ENCODE assay signal across 8 mouse cellular contexts in genomic region chr17:29031771-29032273, GRCm38 (mm10). TPM values are rescaled to one million over a fixed set of nuclear protein-coding genes. Genes with fewer than 3 reads are reported as not detected.
DNase-seq lines count a peak whose midpoint lies in the region; ATAC-seq and TF ChIP-seq lines count a peak whose summit lies in the region.

No protein-coding gene starts in this region.

- ATAC-seq in forebrain, embryonic 11.5 days (replicated peaks; ENCODE audit: low FRiP score), result peak; percentile 55; the same call in 1 of the 2 replicates
- ATAC-seq in kidney, embryonic 15.5 days (replicated peaks; ENCODE audit: low FRiP score), result no peak
- peak; percentile 40 for ATAC-seq in midbrain, embryonic 13.5 days

- TF ChIP-seq CTCF in heart, adult 2 months (IDR thresholded peaks at IDR 0.05), result no peak

- TF ChIP-seq POLR2A in heart, adult 2 months (IDR thresholded peaks at IDR 0.05; ENCODE audit: insufficient read depth, low read depth, low read length), result no peak

- peak overlapping the region; percentile 81 for H3K9ac ChIP-seq in heart, adult 2 months (ENCODE audit: low read depth, low read length)
- H3K9ac ChIP-seq in forebrain, embryonic 11.5 days (ENCODE audit: low read length), result peak overlapping the region; percentile 94
- H3K9ac ChIP-seq in kidney, embryonic 15.5 days, result peak overlapping the region; percentile 67
- peak overlapping the region; percentile 87 for H3K9ac ChIP-seq in midbrain, embryonic 13.5 days (replicated peaks)

- H3K4me2 ChIP-seq in forebrain, embryonic 11.5 days (ENCODE audit: low read depth, low read length, severe bottlenecking), result peak overlapping the region; percentile 59
- H3K4me2 ChIP-seq in kidney, embryonic 15.5 days, result peak overlapping the region; percentile 65
- peak overlapping the region; percentile 75 for H3K4me2 ChIP-seq in midbrain, embryonic 13.5 days (replicated peaks)

- no peaks in the 10 kb centered on the region for H3K9me3 ChIP-seq in forebrain, embryonic 11.5 days (ENCODE audit: control insufficient read depth, low read length)
- H3K9me3 ChIP-seq in kidney, embryonic 15.5 days (replicated peaks), result no peaks in the 10 kb centered on the region
- no peaks in the 10 kb centered on the region for H3K9me3 ChIP-seq in midbrain, embryonic 13.5 days

- under 1% methylated on average over 26 of the region's 26 CpGs for WGBS in heart, adult 2 months
- WGBS in forebrain, embryonic 11.5 days, result under 1% methylated on average over 26 of the region's 26 CpGs
- WGBS in kidney, embryonic 15.5 days, result under 1% methylated on average over 26 of the region's 26 CpGs
- under 1% methylated on average over 26 of the region's 26 CpGs for WGBS in midbrain, embryonic 13.5 days

- H3K27ac ChIP-seq in heart, adult 2 months, result peak overlapping the region; percentile 99
- peak overlapping the region; percentile 98 for H3K27ac ChIP-seq in forebrain, embryonic 11.5 days (ENCODE audit: low read depth, low read length)
- peak overlapping the region; percentile 98 for H3K27ac ChIP-seq in kidney, embryonic 15.5 days
- H3K27ac ChIP-seq in midbrain, embryonic 13.5 days, result peak overlapping the region; percentile 98

- H3K4me1 ChIP-seq in heart, adult 2 months (ENCODE audit: control insufficient read depth, insufficient read depth, low read length), result peaks cover 1% of the 10 kb centered on the region; the same call in 1 of the 2 replicates
- no peaks in the 10 kb centered on the region; the same call in 1 of the 2 replicates for H3K4me1 ChIP-seq in forebrain, embryonic 11.5 days (replicated peaks; ENCODE audit: control insufficient read depth, insufficient read depth, low read length)
- H3K4me1 ChIP-seq in kidney, embryonic 15.5 days, result peaks cover 32% of the 10 kb centered on the region
- peaks cover 27% of the 10 kb centered on the region for H3K4me1 ChIP-seq in midbrain, embryonic 13.5 days (replicated peaks)

- H3K4me3 ChIP-seq in heart, adult 2 months, result peak overlapping the region; percentile 83
- peak overlapping the region; percentile 82 for H3K4me3 ChIP-seq in forebrain, embryonic 11.5 days (ENCODE audit: low read depth, low read length)
- H3K4me3 ChIP-seq in kidney, embryonic 15.5 days (replicated peaks), result peak overlapping the region; percentile 62
- H3K4me3 ChIP-seq in midbrain, embryonic 13.5 days (replicated peaks), result peak overlapping the region; percentile 96

- H3K36me3 ChIP-seq in heart, adult 2 months (ENCODE audit: control insufficient read depth, insufficient read depth, low read length), result peaks cover 16% of the 10 kb centered on the region
- peaks cover 6% of the 10 kb centered on the region; the same call in 1 of the 2 replicates for H3K36me3 ChIP-seq in forebrain, embryonic 11.5 days (ENCODE audit: control insufficient read depth, insufficient read depth, low read length)
- H3K36me3 ChIP-seq in kidney, embryonic 15.5 days, result peaks cover 11% of the 10 kb centered on the region
- peaks cover 6% of the 10 kb centered on the region for H3K36me3 ChIP-seq in midbrain, embryonic 13.5 days

- no peak for TF ChIP-seq EP300 in heart, adult 2 months (IDR thresholded peaks at IDR 0.05; ENCODE audit: insufficient read depth, low read depth, low read length)

- H3K79me2 ChIP-seq in heart, adult 2 months (replicated peaks; ENCODE audit: control insufficient read depth, insufficient read depth, low read length), result peaks cover 6% of the 10 kb centered on the region

- intact Hi-C loops in heart, adult 2 months (cut with DNase I), result loop anchor here (5.0 kb wide), 1 partner anchor 340 kb away; the partner anchor contains the start of genes Mapk14 and Slc26a8

- H3K27me3 ChIP-seq in heart, adult 2 months (ENCODE audit: control insufficient read depth, insufficient read depth, low read length), result no peaks in the 10 kb centered on the region
- no peaks in the 10 kb centered on the region for H3K27me3 ChIP-seq in forebrain, embryonic 11.5 days (ENCODE audit: control insufficient read depth, insufficient read depth, low read length)
- no peaks in the 10 kb centered on the region for H3K27me3 ChIP-seq in kidney, embryonic 15.5 days
- H3K27me3 ChIP-seq in midbrain, embryonic 13.5 days, result no peaks in the 10 kb centered on the region

- DNase-seq in heart, adult 2 months, result no peak
- DNase-seq in heart, adult 11 months, result no peak
- DNase-seq in Muller cell, postnatal 12 days (ENCODE audit: inconsistent ontology term), result peak; percentile 70
- peak; percentile 76 for DNase-seq in forebrain, embryonic 11.5 days (ENCODE audit: low spot score)
- peak; percentile 68 for DNase-seq in thymus, postnatal 0 days (ENCODE audit: low spot score)
- DNase-seq in layer of hippocampus, adult 18-20 months (ENCODE audit: low spot score in 2 of 2), result no peak

RNA-seq across cellular contexts. Expression of gene Srsf3, which starts 0.6 kb away (rescaled TPM):
- total RNA-seq in heart, adult 2 months (2021), result 10 to 100 TPM; 64.5 to 84.9 TPM
- 84.5 and 104 TPM in 2 replicates for polyA plus RNA-seq in heart, adult 2 months (2012; rRNA removed)
- 823 and 865 TPM in 2 replicates for polyA plus RNA-seq in forebrain, embryonic 11.5 days (2014; fragmentation: Nextera tagmentation; extraction: Ambion mirVana)
- 605 and 671 TPM in 2 replicates for polyA plus RNA-seq in kidney, embryonic 15.5 days (2015; fragmentation: Nextera tagmentation; extraction: Ambion mirVana)
- 590 and 618 TPM in 2 replicates for polyA plus RNA-seq in midbrain, embryonic 13.5 days (2015; fragmentation: Nextera tagmentation; extraction: Ambion mirVana)
- polyA plus RNA-seq in thymus, postnatal 0 days (2015; fragmentation: Nextera tagmentation; extraction: Ambion mirVana), result 723 and 729 TPM in 2 replicates
- 100 to 1,000 TPM; 136 to 144 TPM for total RNA-seq in layer of hippocampus, adult 18-20 months (2021)

RNA-seq across cellular contexts. Expression of gene Stk38, which starts 24.0 kb away (rescaled TPM):
- 10 to 100 TPM; 29.5 to 32.5 TPM for total RNA-seq in heart, adult 2 months (2021)
- polyA plus RNA-seq in heart, adult 2 months (2012; rRNA removed), result 41.6 and 50.5 TPM in 2 replicates
- polyA plus RNA-seq in forebrain, embryonic 11.5 days (2014; fragmentation: Nextera tagmentation; extraction: Ambion mirVana), result 134 and 143 TPM in 2 replicates
- 98.5 and 105 TPM in 2 replicates for polyA plus RNA-seq in kidney, embryonic 15.5 days (2015; fragmentation: Nextera tagmentation; extraction: Ambion mirVana)
- polyA plus RNA-seq in midbrain, embryonic 13.5 days (2015; fragmentation: Nextera tagmentation; extraction: Ambion mirVana), result 126 and 134 TPM in 2 replicates
- polyA plus RNA-seq in thymus, postnatal 0 days (2015; fragmentation: Nextera tagmentation; extraction: Ambion mirVana), result 95.4 and 121 TPM in 2 replicates
- total RNA-seq in layer of hippocampus, adult 18-20 months (2021), result 10 to 100 TPM; 41.2 to 43.2 TPM

RNA-seq across cellular contexts. Expression of gene Cdkn1a, which starts 59.0 kb away (rescaled TPM):
- 100 to 1,000 TPM in 1 of 2 experiments, 10 to 100 TPM in 1; 56.4 to 156 TPM for total RNA-seq in heart, adult 2 months (2021)
- polyA plus RNA-seq in heart, adult 2 months (2012; rRNA removed), result 30.4 and 37.3 TPM in 2 replicates
- polyA plus RNA-seq in forebrain, embryonic 11.5 days (2014; fragmentation: Nextera tagmentation; extraction: Ambion mirVana), result 27.3 and 33.1 TPM in 2 replicates
- 62.2 and 79.3 TPM in 2 replicates for polyA plus RNA-seq in kidney, embryonic 15.5 days (2015; fragmentation: Nextera tagmentation; extraction: Ambion mirVana)
- polyA plus RNA-seq in midbrain, embryonic 13.5 days (2015; fragmentation: Nextera tagmentation; extraction: Ambion mirVana), result 47.1 and 47.4 TPM in 2 replicates
- 39.3 and 39.7 TPM in 2 replicates for polyA plus RNA-seq in thymus, postnatal 0 days (2015; fragmentation: Nextera tagmentation; extraction: Ambion mirVana)
- total RNA-seq in layer of hippocampus, adult 18-20 months (2021), result 10 to 100 TPM; 21.3 to 24.7 TPM

Comparison
In these comparisons a context has a peak if more than half of its experiments do, and no peak if none do; other contexts are left out.
1. DNase-seq: peak in Muller cell, postnatal 12 days (single experiment), forebrain, embryonic 11.5 days (single experiment) and thymus, postnatal 0 days (single experiment); none in heart, adult 2 months (0 of 2), heart, adult 11 months (single experiment) and layer of hippocampus, adult 18-20 months (0 of 2).
2. Peak in every context shown above with its lines, with median percentiles within 50 percentile points of each other: H3K27ac ChIP-seq, H3K4me3 ChIP-seq, H3K9ac ChIP-seq and H3K4me2 ChIP-seq.